Mouse (Mus musculus): ENCODE data around the gene Prdx5. TPM values are rescaled to one million over a fixed set of nuclear protein-coding genes. Genes with fewer than 3 reads are reported as not detected.

Gene Prdx5
- total and polyA plus RNA-seq, 3 experiments, result 130 to 246 TPM; not detected in 1

DNA sequence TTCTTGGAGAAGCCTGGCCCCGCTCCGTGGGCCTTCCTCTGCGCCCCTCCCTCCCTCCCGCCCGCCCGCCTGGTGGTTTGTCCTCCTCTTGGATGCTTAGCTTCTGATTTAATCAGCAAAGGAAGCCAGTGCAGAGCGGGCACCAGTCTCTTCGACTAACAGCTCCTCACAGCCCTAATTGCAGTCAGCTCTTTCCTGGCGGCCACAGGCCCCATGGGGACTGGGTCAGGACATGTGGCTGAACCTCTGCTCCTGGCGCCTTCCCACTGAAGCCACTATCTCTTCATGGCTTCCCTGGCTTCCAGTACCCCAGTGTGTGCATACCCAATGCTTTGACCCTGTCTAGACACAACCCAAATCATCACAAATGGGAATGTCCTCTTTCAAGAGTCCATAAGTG is 46.6 kb upstream of the Prdx5 start:
- no peak overlapping the region for H3K4me3 ChIP-seq (ENCODE audit: control insufficient read depth in 1 of 2, insufficient read depth in 1 of 2, low read depth in 2 of 2, low read length in 2 of 2)
- no peaks in the 10 kb centered on the region for H3K27me3 ChIP-seq (ENCODE audit: control insufficient read depth in 1 of 2, insufficient read depth in 2 of 2, low read length in 2 of 2)
- H3K27ac ChIP-seq (ENCODE audit: control insufficient read depth, low read depth, low read length), result no peak overlapping the region
- H3K79me2 ChIP-seq (ENCODE audit: control insufficient read depth, insufficient read depth, low read length, poor library complexity), result peaks cover 1% of the 10 kb centered on the region; the same call in 1 of the 2 replicates
- 0 out of 4 replicates have a peak, but pooled peaks cover 0 to 3% of the 10 kb centered on the region in 2 experiments for H3K4me1 ChIP-seq (ENCODE audit: control insufficient read depth in 1 of 2, insufficient read depth in 2 of 2, low read length in 2 of 2)
- H3K36me3 ChIP-seq (ENCODE audit: control insufficient read depth in 1 of 2, insufficient read depth in 2 of 2, low read length in 2 of 2), result peaks cover 2 to 3% of the 10 kb centered on the region in 2 experiments; a peak in 2 of 4 replicates
- no peak for DNase-seq (ENCODE audit: low read depth, low spot score)
- no peaks in the 10 kb centered on the region for H3K9me3 ChIP-seq (replicated peaks; ENCODE audit: insufficient read depth, low read length)
- no peak overlapping the region for H3K9ac ChIP-seq (ENCODE audit: control insufficient read depth, low read depth, low read length, poor library complexity, severe bottlenecking)
- TF ChIP-seq TCF12 (IDR thresholded peaks at IDR 0.05; ENCODE audit: low read depth, low read length) (no peak), UBTF (IDR thresholded peaks at IDR 0.05; ENCODE audit: borderline replicate concordance, insufficient read depth, low read depth, low read length) (no peak), USF2 (IDR thresholded peaks at IDR 0.05; ENCODE audit: borderline replicate concordance in 1 of 2, insufficient read depth in 1 of 2, low read depth in 1 of 2, low read length in 2 of 2) (no peak), POLR2AphosphoS2 (IDR thresholded peaks at IDR 0.05; ENCODE audit: low read length) (no peak), NELFE (IDR thresholded peaks at IDR 0.05; ENCODE audit: low read depth, low read length) (no peak), CTCF (IDR thresholded peaks at IDR 0.05 in 2 of 3, conservative IDR thresholded peaks at IDR 0.05 in 1 of 3; ENCODE audit: control insufficient read depth in 1 of 3, insufficient read depth in 1 of 3, low read depth in 2 of 3, low read length in 3 of 3, poor library complexity in 1 of 3, severe bottlenecking in 1 of 3) (no peak), KAT2A (conservative IDR thresholded peaks at IDR 0.05; ENCODE audit: low read depth, low read length) (no peak), E2F4 (IDR thresholded peaks at IDR 0.05; ENCODE audit: borderline replicate concordance, low read depth, low read length) (no peak), MAX (IDR thresholded peaks at IDR 0.05; ENCODE audit: low read length) (no peak), CHD1 (IDR thresholded peaks at IDR 0.05; ENCODE audit: low read depth, low read length) (no peak), RAD21 (IDR thresholded peaks at IDR 0.05; ENCODE audit: low read depth, low read length) (no peak), GABPA (IDR thresholded peaks at IDR 0.05; ENCODE audit: low read depth, low read length) (no peak), SIN3A (IDR thresholded peaks at IDR 0.05; ENCODE audit: low read length) (no peak), MXI1 (IDR thresholded peaks at IDR 0.05; ENCODE audit: low read depth, low read length) (no peak), MEF2A (IDR thresholded peaks at IDR 0.05; ENCODE audit: extremely low read depth, insufficient replicate concordance, low read depth, low read length, poor library complexity, severe bottlenecking) (no peak), RCOR1 (IDR thresholded peaks at IDR 0.05; ENCODE audit: low read depth, low read length) (no peak), SMC3 (IDR thresholded peaks at IDR 0.05; ENCODE audit: low read depth, low read length) (no peak), ETS1 (IDR thresholded peaks at IDR 0.05; ENCODE audit: low read depth, low read length) (no peak)

DNA sequence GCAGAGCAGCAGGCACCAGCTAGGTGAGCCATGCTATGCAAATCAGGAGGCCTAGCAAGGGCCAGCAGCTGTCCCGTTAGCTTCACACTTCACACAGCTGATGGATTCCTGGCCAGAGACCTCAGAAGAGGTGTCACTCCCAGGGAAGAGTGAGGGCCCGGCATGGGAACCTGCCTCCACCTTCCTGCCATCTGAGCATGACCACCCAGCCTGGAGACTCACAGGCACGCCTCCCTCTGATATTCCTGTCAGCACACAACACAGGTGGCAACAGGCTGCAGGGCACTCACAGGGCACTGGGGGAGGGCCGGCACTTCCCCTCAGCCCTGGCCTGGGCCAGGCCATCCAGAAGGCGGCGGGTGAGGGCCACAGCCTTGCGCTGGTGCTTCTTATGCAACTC is 45.5 kb upstream of the Prdx5 start:
- Histone ChIP-seq H3K36me3 (ENCODE audit: control insufficient read depth in 1 of 2, insufficient read depth in 2 of 2, low read length in 2 of 2) (peaks cover 2 to 3% of the 10 kb centered on the region in 2 experiments; a peak in 2 of 4 replicates), H3K4me3 (ENCODE audit: control insufficient read depth in 1 of 2, insufficient read depth in 1 of 2, low read depth in 2 of 2, low read length in 2 of 2) (no peak overlapping the region), H3K4me1 (ENCODE audit: control insufficient read depth in 1 of 2, insufficient read depth in 2 of 2, low read length in 2 of 2) (0 out of 4 replicates have a peak, but pooled peaks cover 0 to 3% of the 10 kb centered on the region in 2 experiments), H3K9ac (ENCODE audit: control insufficient read depth, low read depth, low read length, poor library complexity, severe bottlenecking) (no peak overlapping the region), H3K9me3 (replicated peaks; ENCODE audit: insufficient read depth, low read length) (no peaks in the 10 kb centered on the region), H3K27me3 (ENCODE audit: control insufficient read depth in 1 of 2, insufficient read depth in 2 of 2, low read length in 2 of 2) (no peaks in the 10 kb centered on the region), H3K79me2 (ENCODE audit: control insufficient read depth, insufficient read depth, low read length, poor library complexity) (peaks cover 1% of the 10 kb centered on the region; the same call in 1 of the 2 replicates), H3K27ac (ENCODE audit: control insufficient read depth, low read depth, low read length) (no peak overlapping the region)
- no peak for DNase-seq (ENCODE audit: low read depth, low spot score)
- no peak for TF ChIP-seq TAL1 (IDR thresholded peaks at IDR 0.05; ENCODE audit: low read length)
- no peak for TF ChIP-seq HCFC1 (IDR thresholded peaks at IDR 0.05; ENCODE audit: low read depth, low read length)
- TF ChIP-seq MAZ (IDR thresholded peaks at IDR 0.05; ENCODE audit: low read depth, low read length), result no peak
- no peak for TF ChIP-seq JUND (IDR thresholded peaks at IDR 0.05; ENCODE audit: low read depth, low read length)
- no peak for TF ChIP-seq RAD21 (IDR thresholded peaks at IDR 0.05; ENCODE audit: low read depth, low read length)
- TF ChIP-seq E2F4 (IDR thresholded peaks at IDR 0.05; ENCODE audit: borderline replicate concordance, low read depth, low read length), result no peak
- no peak for TF ChIP-seq TCF12 (IDR thresholded peaks at IDR 0.05; ENCODE audit: low read depth, low read length)
- TF ChIP-seq GATA1 (IDR thresholded peaks at IDR 0.05; ENCODE audit: low read depth, low read length), result no peak
- no peak for TF ChIP-seq ZKSCAN1 (IDR thresholded peaks at IDR 0.05; ENCODE audit: low read depth, low read length)
- TF ChIP-seq ZMIZ1 (IDR thresholded peaks at IDR 0.05; ENCODE audit: low read depth, low read length), result no peak
- no peak for TF ChIP-seq MYC (IDR thresholded peaks at IDR 0.05; ENCODE audit: low read depth, low read length)
- no peak for TF ChIP-seq KAT2A (conservative IDR thresholded peaks at IDR 0.05; ENCODE audit: low read depth, low read length)
- no peak for TF ChIP-seq UBTF (IDR thresholded peaks at IDR 0.05; ENCODE audit: borderline replicate concordance, insufficient read depth, low read depth, low read length)
- TF ChIP-seq POLR2AphosphoS5 (IDR thresholded peaks at IDR 0.05; ENCODE audit: borderline replicate concordance, low read depth, low read length), result no peak
- no peak for TF ChIP-seq POLR2AphosphoS2 (IDR thresholded peaks at IDR 0.05; ENCODE audit: low read length)
- TF ChIP-seq NELFE (IDR thresholded peaks at IDR 0.05; ENCODE audit: low read depth, low read length), result no peak
